Mouse (Mus musculus) liver, postnatal 0 days (tissue): ENCODE measurements around the gene Wdr24. TPM values are rescaled to one million over a fixed set of nuclear protein-coding genes. Genes with fewer than 3 reads are reported as not detected.
"Not testable (repeated sequence)": the region's sequence is repeated elsewhere in the genome, so short reads cannot be mapped to it uniquely, and the experiment has no call there.

Source experiments
- ATAC-seq: fragments of 200-750 bp; cut with Nextera tagmentation; 2 replicates; pipeline ENCODE4 v1.8.0; 2017; ENCODE audit warnings: mild to moderate bottlenecking, moderate library complexity
- DNase-seq: peaks from one replicate; pipeline ENCODE4 v3.0.0-alpha.2; 2016
- H3K27ac ChIP-seq: fragments of 300-500 bp; sonication (generic); 2 replicates; pipeline ENCODE4 v1.5.1; 2014; ENCODE audit warnings: antibody characterized with exemption, moderate library complexity, mild to moderate bottlenecking, low read depth
- H3K27me3 ChIP-seq: fragments of 300-500 bp; sonication (generic); 2 replicates; pipeline ENCODE4 v1.6.1; 2014; ENCODE audit warnings: low read length, control low read depth, mixed read lengths; ENCODE audit not compliant: insufficient read depth
- H3K36me3 ChIP-seq: fragments of 300-500 bp; sonication (generic); replicated peaks from 2 replicates; pipeline ENCODE4 v1.6.1; 2014; ENCODE audit warnings: mild to moderate bottlenecking, control low read depth, low read length, moderate library complexity, mixed read lengths; ENCODE audit not compliant: insufficient read depth
- H3K4me1 ChIP-seq: fragments of 300-500 bp; sonication (generic); 2 replicates; pipeline ENCODE4 v1.6.1; 2014; ENCODE audit warnings: antibody characterized with exemption, mild to moderate bottlenecking, control low read depth; ENCODE audit not compliant: insufficient read depth
- H3K4me2 ChIP-seq: fragments of 300-500 bp; sonication (generic); 2 replicates; pipeline ENCODE4 v1.6.1; 2014; ENCODE audit warnings: low read depth, mild to moderate bottlenecking, low read length, moderate library complexity, mixed read lengths
- H3K4me3 ChIP-seq: fragments of 300-500 bp; sonication (generic); 2 replicates; pipeline ENCODE4 v1.5.1; 2014; ENCODE audit warnings: low read depth, low read length
- H3K9ac ChIP-seq: fragments of 300-500 bp; sonication (generic); replicated peaks from 2 replicates; pipeline ENCODE4 v1.6.1; 2014; ENCODE audit warnings: mild to moderate bottlenecking, moderate library complexity
- H3K9me3 ChIP-seq: fragments of 300-500 bp; sonication (generic); 2 replicates; pipeline ENCODE4 v1.6.1; 2016; ENCODE audit warnings: mild to moderate bottlenecking, control low read depth, low read length, mixed read lengths
- CTCF ChIP-seq: sonication (generic); IDR thresholded peaks from 2 replicates; pipeline ENCODE4 v1.5.1; 2016; ENCODE audit warnings: antibody characterized with exemption, low read depth
- EP300 ChIP-seq: IDR thresholded peaks from 2 replicates; pipeline ENCODE4 v1.6.1; 2016; ENCODE audit warnings: antibody characterized with exemption, low read depth, mild to moderate bottlenecking
- WGBS: fragments of 180-500 bp; shearing (Covaris S2); extraction: QIAGEN DNeasy Blood & Tissue Kit; methylation state at CpG from one replicate; pipeline ENCODE4 v1.1.7; 2014; ENCODE audit not compliant: insufficient replicate concordance; 5-methylcytosine and 5-hydroxymethylcytosine counted together
- polyA plus RNA-seq: library from polyadenylated mRNA; unstranded; fragments of >200 nt; fragmentation: Nextera tagmentation; extraction: Ambion mirVana; gene quantifications from 2 replicates; pipeline ENCODE4 v1.2.1, GENCODE M21; 2015

The Wdr24 gene
- polyA plus RNA-seq, 1 experiment from 2014 or later: 7.2 TPM

DNA sequence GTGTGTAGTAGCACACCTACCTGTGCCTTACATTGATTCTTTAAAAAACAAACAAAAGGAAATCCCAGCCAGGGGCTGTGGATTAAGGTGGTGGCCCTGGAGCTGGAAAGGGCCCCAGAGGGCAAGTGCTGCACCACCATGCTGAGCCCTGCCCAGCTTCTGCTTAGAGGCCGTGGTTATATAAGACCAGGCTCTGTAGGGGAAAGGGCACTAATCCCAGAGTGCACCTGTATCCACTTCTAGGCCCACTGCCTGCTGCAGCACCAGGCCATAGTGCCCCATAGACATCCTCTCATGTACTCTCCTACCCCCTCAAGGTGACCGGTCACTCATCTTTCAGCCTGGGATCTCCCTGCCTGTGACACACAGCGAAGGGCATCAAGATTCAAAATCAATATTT is 42.7 kb downstream of the Wdr24 start:
- DNase-seq (no peak), ATAC-seq (no peak)
- Histone ChIP-seq H3K4me2 (peak overlapping the region; percentile 96), H3K27me3 (no peaks in the 10 kb centered on the region), H3K27ac (peak overlapping the region; percentile 26; the same call in 1 of the 2 replicates), H3K9me3 (no peaks in the 10 kb centered on the region), H3K4me1 (peaks cover 29% of the 10 kb centered on the region), H3K4me3 (no peak overlapping the region), H3K36me3 (peaks cover 4% of the 10 kb centered on the region; the same call in 1 of the 2 replicates), H3K9ac (no peak overlapping the region)
- WGBS: 83% methylated on average over 3 of the region's 3 CpGs
- TF ChIP-seq EP300 (no peak), CTCF (no peak)

DNA sequence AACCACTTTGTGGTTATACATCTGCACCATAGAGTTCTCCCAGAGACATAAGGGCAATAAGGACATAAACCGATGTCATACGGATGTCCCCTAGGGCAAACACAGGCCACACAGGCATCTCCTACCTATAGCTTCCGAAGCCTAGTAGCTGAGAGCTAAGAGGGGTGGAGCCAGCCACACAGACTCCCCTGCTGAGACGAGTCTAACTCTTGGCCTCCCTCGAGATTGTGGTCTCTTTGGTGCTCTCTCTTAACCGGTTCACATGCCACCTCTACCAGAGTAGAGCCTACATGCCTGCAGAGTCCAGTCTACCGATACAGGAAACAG is 44.0 kb downstream of the Wdr24 start:
- Histone ChIP-seq H3K4me3 (peak overlapping the region; percentile 76), H3K27ac (peak overlapping the region; percentile 90), H3K9ac (peak overlapping the region; percentile 83), H3K9me3 (no peaks in the 10 kb centered on the region), H3K36me3 (peaks cover 4% of the 10 kb centered on the region; the same call in 1 of the 2 replicates), H3K27me3 (no peaks in the 10 kb centered on the region), H3K4me1 (peaks cover 23% of the 10 kb centered on the region), H3K4me2 (peak overlapping the region; percentile 96)
- TF ChIP-seq CTCF: no peak
- TF ChIP-seq EP300: no peak
- 6% methylated on average over 7 of the region's 7 CpGs for WGBS
- ATAC-seq: peak; percentile 17
- DNase-seq: no peak

DNA sequence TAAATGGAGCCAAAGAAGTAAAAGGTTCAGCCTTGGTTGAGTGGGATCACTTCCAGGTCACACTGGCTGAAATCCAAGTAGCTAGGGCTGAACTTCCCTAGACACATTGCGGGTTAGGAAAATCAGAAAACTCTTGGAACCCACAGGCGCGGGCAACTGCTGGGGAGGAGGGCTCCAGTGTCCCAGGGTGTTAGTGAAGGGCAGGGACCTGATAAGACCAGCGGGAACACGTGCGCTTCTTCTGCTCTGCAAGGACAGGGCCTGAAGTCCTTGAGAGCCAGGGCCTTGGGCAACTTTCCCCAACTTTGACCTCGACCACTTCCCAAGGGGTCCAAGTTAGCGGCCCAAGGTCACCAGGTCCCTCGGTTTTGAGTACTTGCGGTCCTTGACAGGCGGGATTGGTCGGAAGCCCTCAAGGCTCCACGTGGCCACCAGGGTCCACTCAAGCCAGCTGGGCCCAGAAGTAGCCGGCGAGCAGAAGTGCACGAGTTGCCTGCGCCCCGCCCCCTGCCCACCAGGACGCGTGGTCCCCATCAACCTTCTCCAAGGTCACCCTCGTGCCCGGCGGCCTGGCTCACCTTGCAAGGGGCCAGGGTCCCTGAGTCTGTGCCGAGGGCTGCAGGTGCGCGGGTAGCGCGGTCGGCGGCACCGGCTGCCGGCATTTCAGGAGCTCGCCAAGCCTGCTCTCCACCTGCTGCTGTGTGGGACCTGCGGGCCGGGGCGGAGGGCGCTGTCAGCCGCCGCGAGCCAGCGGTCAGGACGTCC is 44.6 kb downstream of the Wdr24 start:
- Histone ChIP-seq H3K4me2 (peak overlapping the region; percentile 96), H3K4me3 (peak overlapping the region; percentile 76), H3K9ac (peak overlapping the region; percentile 83), H3K9me3 (no peaks in the 10 kb centered on the region), H3K27me3 (no peaks in the 10 kb centered on the region), H3K4me1 (peaks cover 23% of the 10 kb centered on the region), H3K36me3 (peaks cover 4% of the 10 kb centered on the region; the same call in 1 of the 2 replicates), H3K27ac (peak overlapping the region; percentile 90)
- DNase-seq: peak; percentile 61
- peak; percentile 64 for ATAC-seq
- TF ChIP-seq CTCF: no peak
- TF ChIP-seq EP300: no peak
- under 1% methylated on average over 41 of the region's 42 CpGs for WGBS

DNA sequence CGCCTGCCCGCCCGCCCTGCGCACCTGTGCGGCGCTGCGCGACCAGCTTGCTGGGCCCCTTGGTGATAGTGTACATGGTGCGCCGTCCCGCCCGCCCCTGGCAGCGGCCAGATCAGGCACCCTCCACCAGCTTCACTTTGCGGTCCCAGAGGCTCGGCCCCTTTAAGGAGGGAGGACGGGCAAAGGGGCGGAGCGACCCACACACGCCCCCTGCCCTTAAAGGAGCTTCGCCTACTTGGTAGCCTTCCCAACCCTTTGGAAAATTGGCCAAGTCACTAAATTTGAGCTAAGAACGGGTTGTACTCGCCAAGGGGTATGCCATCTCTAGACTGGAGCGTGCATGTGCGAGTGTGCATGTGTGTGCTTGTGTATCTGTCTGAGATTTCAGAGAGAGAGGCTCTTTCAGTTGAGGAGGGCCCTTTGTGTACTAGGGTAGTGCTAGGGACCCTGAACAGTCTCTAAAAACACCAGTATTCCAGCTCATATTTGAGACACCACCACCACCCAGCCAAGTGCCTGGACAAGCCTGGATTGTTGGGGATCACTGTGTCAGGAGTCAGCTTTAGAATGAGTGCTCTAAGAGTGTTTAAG is 45.3 kb downstream of the Wdr24 start, which contains the start of gene Mcrip2:
TSS of gene Mcrip2 (minus strand) at position 164 of the 591 bp plus-strand sequence.
- TF ChIP-seq CTCF (no peak; the same call in 1 of the 2 replicates), EP300 (no peak)
- H3K36me3 ChIP-seq: peaks cover 4% of the 10 kb centered on the region; the same call in 1 of the 2 replicates
- no peaks in the 10 kb centered on the region for H3K9me3 ChIP-seq
- DNase-seq (peak; percentile 79), ATAC-seq (peak; percentile 80)
- no peaks in the 10 kb centered on the region for H3K27me3 ChIP-seq
- peak within 1 kb of the TSS; percentile 96 for H3K4me2 ChIP-seq
- H3K9ac ChIP-seq: peak within 1 kb of the TSS; percentile 83
- H3K4me1 ChIP-seq: peaks cover 23% of the 10 kb centered on the region
- peak within 1 kb of the TSS; percentile 90 for H3K27ac ChIP-seq
- under 1% methylated on average over 24 of the region's 24 CpGs for WGBS
- H3K4me3 ChIP-seq: peak within 1 kb of the TSS; percentile 76

DNA sequence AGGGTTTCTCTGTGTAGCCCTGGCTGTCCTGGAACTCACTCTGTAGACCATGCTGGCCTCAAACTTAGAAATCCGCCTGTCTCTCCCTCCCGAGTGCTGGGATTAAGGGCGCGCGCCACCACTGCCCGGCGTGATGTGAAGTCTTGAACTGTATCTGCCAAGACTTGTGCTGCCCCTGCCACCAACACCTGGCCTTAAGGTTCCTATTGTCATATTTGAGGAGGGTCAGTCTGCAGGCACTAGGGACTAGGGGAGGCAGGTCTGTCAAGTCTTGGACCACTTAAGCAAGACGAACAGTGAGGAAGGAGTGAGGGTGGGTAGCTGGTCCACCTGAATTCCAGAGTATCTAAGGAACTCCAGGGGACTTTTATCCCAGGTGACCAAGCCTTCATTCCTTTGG is 46.1 kb downstream of the Wdr24 start:
- H3K4me2 ChIP-seq: no peak overlapping the region
- peaks cover 30% of the 10 kb centered on the region for H3K4me1 ChIP-seq
- DNase-seq (no peak), ATAC-seq (no peak)
- TF ChIP-seq CTCF: no peak
- no peak for TF ChIP-seq EP300
- H3K4me3 ChIP-seq: no peak overlapping the region
- no peak overlapping the region for H3K27ac ChIP-seq
- 84% methylated on average over 8 of the region's 8 CpGs for WGBS
- no peak overlapping the region for H3K9ac ChIP-seq
- H3K27me3 ChIP-seq: no peaks in the 10 kb centered on the region
- no peaks in the 10 kb centered on the region for H3K9me3 ChIP-seq
- no peaks in the 10 kb centered on the region for H3K36me3 ChIP-seq

DNA sequence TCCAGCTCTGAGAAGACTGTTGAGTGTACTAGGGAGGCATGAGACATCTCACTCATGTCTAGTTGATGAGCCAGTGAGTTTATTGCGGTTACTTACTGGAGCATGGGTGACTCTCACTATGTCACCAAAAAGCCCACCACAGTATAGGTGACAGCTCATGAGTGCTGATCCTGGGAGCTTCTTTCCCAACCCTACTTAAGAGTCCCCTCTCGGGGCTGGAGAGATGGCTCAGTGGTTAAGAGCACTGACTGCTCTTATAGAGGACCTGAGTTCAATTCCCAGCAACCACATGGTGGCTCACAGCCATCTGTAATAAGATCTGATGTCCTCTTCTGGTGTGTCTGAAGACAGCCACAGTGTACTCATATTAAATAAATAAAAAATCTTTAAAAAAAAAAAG is 46.5 kb downstream of the Wdr24 start:
- H3K4me1 ChIP-seq: peaks cover 31% of the 10 kb centered on the region
- 84% methylated on average over 2 of the region's 2 CpGs for WGBS
- no peak overlapping the region for H3K27ac ChIP-seq
- H3K4me3 ChIP-seq: no peak overlapping the region
- TF ChIP-seq EP300 (no peak), CTCF (no peak)
- no peak for ATAC-seq
- no peak overlapping the region for H3K4me2 ChIP-seq
- DNase-seq: no peak
- no peaks in the 10 kb centered on the region for H3K9me3 ChIP-seq
- H3K27me3 ChIP-seq: no peaks in the 10 kb centered on the region
- no peak overlapping the region for H3K9ac ChIP-seq
- H3K36me3 ChIP-seq: no peaks in the 10 kb centered on the region

DNA sequence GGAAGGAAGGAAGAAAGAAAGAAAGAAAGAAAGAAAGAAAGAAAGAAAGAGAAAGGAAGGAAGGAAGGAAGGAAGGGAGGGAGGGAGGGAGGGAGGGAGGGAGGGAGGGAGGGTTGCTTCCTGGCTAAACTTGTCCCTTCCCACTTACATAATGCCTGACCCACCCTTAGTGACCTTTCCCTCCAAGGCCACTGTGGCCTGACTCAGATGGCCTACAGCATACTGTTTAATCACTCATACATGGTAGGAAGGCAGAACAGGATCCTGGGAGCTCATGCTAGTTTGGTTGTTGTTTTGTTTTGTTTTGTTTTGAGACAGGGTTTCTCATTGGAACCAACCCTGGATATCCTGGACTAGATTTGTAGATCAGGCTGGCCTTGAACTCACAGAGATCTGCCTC is 48.1 kb downstream of the Wdr24 start:
- H3K4me1 ChIP-seq: peaks cover 34% of the 10 kb centered on the region
- H3K27ac ChIP-seq, H3K4me2 ChIP-seq, H3K9ac ChIP-seq, H3K36me3 ChIP-seq, DNase-seq, ATAC-seq, H3K9me3 ChIP-seq, H3K4me3 ChIP-seq, H3K27me3 ChIP-seq: not testable (repeated sequence)
